ENCODE assay signal across 7 mouse cellular contexts in the genomic region with DNA sequence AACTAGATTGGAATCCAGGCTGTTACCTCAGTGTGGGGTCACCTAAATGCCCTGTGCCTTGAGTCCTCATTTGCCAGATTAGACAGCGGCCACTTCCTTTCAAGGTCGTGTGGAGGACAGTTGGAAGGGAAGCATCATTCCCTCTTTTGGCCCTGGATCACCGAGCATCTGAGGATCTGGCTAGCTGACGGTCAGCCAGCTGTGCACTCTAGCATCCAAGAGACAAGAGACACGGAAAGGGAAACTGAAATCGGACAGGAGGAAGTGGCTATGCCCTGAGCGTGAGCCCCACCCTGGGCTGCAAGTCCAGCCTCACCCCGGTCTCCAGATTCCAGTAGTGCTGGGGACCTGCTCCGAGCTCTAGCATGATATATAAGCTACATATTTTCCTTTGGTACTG. TPM values are rescaled to one million over a fixed set of nuclear protein-coding genes. Genes with fewer than 3 reads are reported as not detected.
DNase-seq lines count a peak whose midpoint lies in the region; ATAC-seq and TF ChIP-seq lines count a peak whose summit lies in the region.

No protein-coding gene starts in this region.

- peak overlapping the region; percentile 80 for H3K27ac ChIP-seq in ES-E14 (ENCODE audit: insufficient read depth, low read depth, low read length, poor library complexity, severe bottlenecking)
- peak overlapping the region; percentile 93 for H3K27ac ChIP-seq in embryonic facial prominence, embryonic 13.5 days
- H3K27ac ChIP-seq in limb, embryonic 13.5 days = no peak overlapping the region; the same call in 1 of the 2 replicates
- peak overlapping the region; percentile 70 for H3K27ac ChIP-seq in stomach, postnatal 0 days (replicated peaks)

- no peaks in the 10 kb centered on the region for H3K36me3 ChIP-seq in ES-E14 (ENCODE audit: control insufficient read depth, insufficient read depth, low read length, poor library complexity, severe bottlenecking)
- no peaks in the 10 kb centered on the region for H3K36me3 ChIP-seq in embryonic facial prominence, embryonic 13.5 days
- no peaks in the 10 kb centered on the region for H3K36me3 ChIP-seq in limb, embryonic 13.5 days
- no peaks in the 10 kb centered on the region for H3K36me3 ChIP-seq in stomach, postnatal 0 days (ENCODE audit: control insufficient read depth, insufficient read depth, low read length)

- DNase-seq in ES-E14 (ENCODE audit: low read depth, low spot score) = no peak
- peak; percentile 55 for DNase-seq in heart, postnatal 25 days (ENCODE audit: low spot score)
- DNase-seq in stomach, postnatal 0 days (ENCODE audit: low spot score) = no peak
- no peak for DNase-seq in right cerebral cortex, postnatal 25 days

- intact Hi-C loops in heart, postnatal 25 days (cut with DNase I) = loop anchor here (2.0 kb wide), 3 partner anchors 17 to 135 kb away; no protein-coding TSS in a partner anchor

- peak overlapping the region; percentile 20 to 85; a peak in 2 of 4 replicates for H3K4me3 ChIP-seq in ES-E14 (ENCODE audit: insufficient read depth in 1 of 2, low read depth in 1 of 2, low read length in 2 of 2, poor library complexity in 1 of 2, severe bottlenecking in 1 of 2)
- no peak overlapping the region for H3K4me3 ChIP-seq in embryonic facial prominence, embryonic 13.5 days
- no peak overlapping the region for H3K4me3 ChIP-seq in limb, embryonic 13.5 days
- H3K4me3 ChIP-seq in stomach, postnatal 0 days (ENCODE audit: low read depth, low read length) = no peak overlapping the region

- H3K4me2 ChIP-seq in embryonic facial prominence, embryonic 13.5 days = peak overlapping the region; percentile 58; the same call in 1 of the 2 replicates
- peak overlapping the region; percentile 57 for H3K4me2 ChIP-seq in limb, embryonic 13.5 days (replicated peaks)
- no peak overlapping the region for H3K4me2 ChIP-seq in stomach, postnatal 0 days (replicated peaks; ENCODE audit: low read depth)

- peaks cover 18 to 31% of the 10 kb centered on the region in 2 experiments for H3K4me1 ChIP-seq in ES-E14 (ENCODE audit: control insufficient read depth in 2 of 2, insufficient read depth in 2 of 2, low read length in 2 of 2, poor library complexity in 1 of 2)
- peaks cover 80% of the 10 kb centered on the region for H3K4me1 ChIP-seq in embryonic facial prominence, embryonic 13.5 days
- H3K4me1 ChIP-seq in limb, embryonic 13.5 days = peaks cover 46% of the 10 kb centered on the region
- no peaks in the 10 kb centered on the region for H3K4me1 ChIP-seq in stomach, postnatal 0 days (replicated peaks; ENCODE audit: control insufficient read depth, insufficient read depth)

- no peaks in the 10 kb centered on the region for H3K27me3 ChIP-seq in embryonic facial prominence, embryonic 13.5 days
- H3K27me3 ChIP-seq in limb, embryonic 13.5 days = no peaks in the 10 kb centered on the region
- H3K27me3 ChIP-seq in stomach, postnatal 0 days (ENCODE audit: control insufficient read depth, insufficient read depth, low read length) = no peaks in the 10 kb centered on the region

- no peaks in the 10 kb centered on the region for H3K9me3 ChIP-seq in ES-E14 (ENCODE audit: control insufficient read depth, insufficient read depth, low read depth, low read length)
- H3K9me3 ChIP-seq in embryonic facial prominence, embryonic 13.5 days = no peaks in the 10 kb centered on the region
- no peaks in the 10 kb centered on the region for H3K9me3 ChIP-seq in limb, embryonic 13.5 days
- H3K9me3 ChIP-seq in stomach, postnatal 0 days (ENCODE audit: control insufficient read depth, low read length) = no peaks in the 10 kb centered on the region

- in situ Hi-C loops in ES-E14 (cut with MboI; ENCODE audit: low sequenced_read_pairs in 2 of 2, unreplicated experiment in 2 of 2) = loop anchor here in 1 of 2 experiments (25.0 kb wide), 1 partner anchor 397 kb away; no protein-coding TSS in a partner anchor

- TF ChIP-seq CTCF in stomach, postnatal 0 days (IDR thresholded peaks at IDR 0.05; ENCODE audit: low read depth) = no peak

- 55% methylated on average over 9 of the region's 9 CpGs for WGBS in embryonic facial prominence, embryonic 13.5 days
- WGBS in limb, embryonic 13.5 days = 63% methylated on average over 9 of the region's 9 CpGs
- 39% methylated on average over 9 of the region's 9 CpGs for WGBS in stomach, postnatal 0 days

- peak overlapping the region; percentile 22; the same call in 1 of the 2 replicates for H3K9ac ChIP-seq in ES-E14 (ENCODE audit: insufficient read depth, low read depth, low read length, poor library complexity, severe bottlenecking)
- peak overlapping the region; percentile 71 for H3K9ac ChIP-seq in embryonic facial prominence, embryonic 13.5 days
- peak overlapping the region; percentile 69 for H3K9ac ChIP-seq in limb, embryonic 13.5 days
- H3K9ac ChIP-seq in stomach, postnatal 0 days (ENCODE audit: low read length) = no peak overlapping the region

- no peak for ATAC-seq in embryonic facial prominence, embryonic 13.5 days (ENCODE audit: insufficient number of reproducible peaks, insufficient read depth, low FRiP score, low TSS enrichment, low read depth)
- ATAC-seq in limb, embryonic 13.5 days (ENCODE audit: low FRiP score, low read depth) = no peak
- ATAC-seq in stomach, postnatal 0 days (ENCODE audit: low FRiP score, low TSS enrichment) = no peak
- no peak for ATAC-seq in cerebellum, adult (ENCODE audit: insufficient number of reproducible peaks, low FRiP score, low TSS enrichment)

- no peak for TF ChIP-seq EP300 in stomach, postnatal 0 days (optimal IDR thresholded peaks at IDR 0.05)

TF ChIP-seq in ES-E14, 5 proteins besides CTCF, POLR2A, EP300 and RAD21:
- TF ChIP-seq CHD2 (IDR thresholded peaks at IDR 0.05; ENCODE audit: low read depth, low read length) (no peak), ZNF384 (IDR thresholded peaks at IDR 0.05; ENCODE audit: low read depth, low read length) (no peak), HCFC1 (IDR thresholded peaks at IDR 0.05; ENCODE audit: borderline replicate concordance, insufficient read depth, low read length) (no peak), MAFK (IDR thresholded peaks at IDR 0.05; ENCODE audit: insufficient read depth, low read depth, low read length) (no peak), ZC3H11A (IDR thresholded peaks at IDR 0.05; ENCODE audit: borderline replicate concordance, low read depth, low read length) (no peak)

RNA-seq across cellular contexts. Expression of a gene that starts 39.4 kb away (rescaled TPM):
- 0.11 and 0.27 TPM in 2 replicates for total RNA-seq in ES-E14 (2012; rRNA removed)
- not detected in 2 replicates for polyA plus RNA-seq in embryonic facial prominence, embryonic 13.5 days (2015; fragmentation: Nextera tagmentation; extraction: Ambion mirVana)
- not detected for total RNA-seq in heart, postnatal 25 days (2021)
- not detected in 2 replicates for polyA plus RNA-seq in limb, embryonic 13.5 days (2015; fragmentation: Nextera tagmentation; extraction: Ambion mirVana)
- polyA plus RNA-seq in stomach, postnatal 0 days (2015; fragmentation: Nextera tagmentation; extraction: Ambion mirVana) = 12.7 and 14.5 TPM in 2 replicates

RNA-seq across cellular contexts. Expression of a gene that starts 51.4 kb away (rescaled TPM):
- total RNA-seq in ES-E14 (2012; rRNA removed) = not detected in 2 replicates
- polyA plus RNA-seq in embryonic facial prominence, embryonic 13.5 days (2015; fragmentation: Nextera tagmentation; extraction: Ambion mirVana) = 0.15 TPM in 1 of 2 replicates, not detected in the other
- total RNA-seq in heart, postnatal 25 days (2021) = under 1 TPM in 1 of 2 experiments, not detected in 1; 0.28 TPM
- polyA plus RNA-seq in limb, embryonic 13.5 days (2015; fragmentation: Nextera tagmentation; extraction: Ambion mirVana) = not detected in 2 replicates
- polyA plus RNA-seq in stomach, postnatal 0 days (2015; fragmentation: Nextera tagmentation; extraction: Ambion mirVana) = 2.3 and 3.1 TPM in 2 replicates

RNA-seq across cellular contexts. Expression of a gene that starts 52.7 kb away (rescaled TPM):
- 55.3 and 56.4 TPM in 2 replicates for total RNA-seq in ES-E14 (2012; rRNA removed)
- 57.8 and 66.7 TPM in 2 replicates for polyA plus RNA-seq in embryonic facial prominence, embryonic 13.5 days (2015; fragmentation: Nextera tagmentation; extraction: Ambion mirVana)
- 100 to 1,000 TPM; 111 to 117 TPM for total RNA-seq in heart, postnatal 25 days (2021)
- 78.4 and 83.1 TPM in 2 replicates for polyA plus RNA-seq in limb, embryonic 13.5 days (2015; fragmentation: Nextera tagmentation; extraction: Ambion mirVana)
- polyA plus RNA-seq in stomach, postnatal 0 days (2015; fragmentation: Nextera tagmentation; extraction: Ambion mirVana) = 23.2 and 24.4 TPM in 2 replicates

Comparison
In these comparisons a context has a peak if more than half of its experiments do, and no peak if none do; other contexts are left out.
1. H3K4me3 ChIP-seq: peak in ES-E14 (2 of 2); none in embryonic facial prominence, embryonic 13.5 days (single experiment), limb, embryonic 13.5 days (single experiment) and stomach, postnatal 0 days (single experiment).
2. RNA of a gene that starts 39.4 kb away (polyA plus RNA-seq): 12.7 to 14.5 TPM in stomach, postnatal 0 days; not detected in limb, embryonic 13.5 days and not detected in embryonic facial prominence, embryonic 13.5 days; every median in the first group is over 10 times any median in the second.